Mouse (Mus musculus) olfactory bulb, adult 2 months (tissue): ENCODE data around the gene Fam49a.

ENCODE experiments used
- CTCF ChIP-seq: fragments of 200-500 bp; IDR thresholded peaks from 2 replicates; pipeline ENCODE4 v1.5.1; 2012; ENCODE audit warnings: low read depth, mild to moderate bottlenecking, low read length, moderate library complexity; ENCODE audit not compliant: insufficient read depth
- POLR2A ChIP-seq: fragments of 200-500 bp; IDR thresholded peaks from 2 replicates; pipeline ENCODE4 v1.6.1; 2012; ENCODE audit warnings: mild to moderate bottlenecking, low read depth, low read length, moderate library complexity; ENCODE audit not compliant: insufficient read depth

DNA sequence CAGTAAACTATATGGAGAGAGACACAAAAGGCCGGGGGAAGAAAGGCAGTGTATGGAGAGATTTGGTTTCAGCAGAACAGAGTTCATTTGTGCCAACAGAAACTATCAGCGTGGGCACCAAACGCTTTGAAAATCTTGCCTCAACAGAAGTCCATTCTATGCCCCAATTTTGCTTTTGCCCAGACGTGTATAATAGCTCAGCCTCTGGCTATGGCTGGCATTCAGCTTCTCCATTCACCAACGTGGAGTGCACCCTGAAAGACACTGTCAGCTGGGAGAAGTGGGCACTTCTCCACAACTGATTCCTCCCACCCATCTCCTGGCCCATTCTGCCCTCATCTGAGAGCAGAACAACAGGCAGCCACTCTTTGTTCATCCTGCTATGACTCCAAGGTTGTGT, 163.2 kb downstream of the Fam49a start:
- TF ChIP-seq CTCF: no peak
- no peak for TF ChIP-seq POLR2A
